Mouse (Mus musculus) lung, adult 2 months (tissue): ENCODE data around the gene Ccdc122.

Experiments used
- CTCF ChIP-seq: fragments of 200-500 bp; IDR thresholded peaks from 2 replicates; pipeline ENCODE4 v1.5.1; 2011; ENCODE audit warnings: mild to moderate bottlenecking, low read length, control low read depth; ENCODE audit not compliant: insufficient read depth
- POLR2A ChIP-seq: fragments of 200-500 bp; IDR thresholded peaks from 2 replicates; pipeline ENCODE4 v1.6.1; 2011; ENCODE audit warnings: low read depth, mild to moderate bottlenecking, control low read depth, low read length, borderline replicate concordance; ENCODE audit errors: extremely low read depth

DNA sequence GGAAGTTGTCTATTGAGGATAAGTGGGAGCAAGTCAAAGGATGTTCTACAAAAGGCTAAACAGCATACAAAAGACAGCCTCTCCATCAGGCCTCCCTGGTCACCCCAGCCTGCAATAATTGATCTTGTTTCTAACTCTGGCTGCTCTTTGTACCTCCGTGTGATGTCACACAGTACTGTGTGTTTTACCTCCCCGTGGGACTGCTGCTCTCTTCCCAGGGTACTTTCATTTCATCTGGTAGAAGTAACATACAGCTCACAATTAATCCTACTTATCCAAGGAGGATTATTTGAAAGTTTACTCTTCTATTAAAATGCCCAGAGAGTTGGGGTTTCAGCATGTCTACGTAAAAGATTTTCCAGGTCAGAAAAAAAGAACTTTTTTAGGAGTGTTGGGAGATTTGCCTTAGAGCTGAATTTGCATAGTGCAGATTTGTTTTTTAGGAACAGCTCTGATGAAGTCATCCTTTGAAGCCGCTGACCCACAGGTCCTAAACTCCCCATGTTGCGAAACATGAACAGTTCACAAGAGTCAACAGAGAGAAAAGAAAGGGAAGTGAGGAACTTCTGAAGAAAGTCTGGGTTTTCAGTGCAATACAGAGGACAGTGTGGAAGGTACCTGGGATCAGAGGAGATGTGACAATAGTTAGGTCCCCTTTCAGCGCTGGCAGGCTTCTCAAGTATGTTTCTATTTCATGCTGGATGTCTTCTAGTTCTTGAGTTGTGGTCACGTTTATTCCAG is 2.2 kb upstream of the Ccdc122 start:
- no peak for TF ChIP-seq CTCF
- no peak for TF ChIP-seq POLR2A
